In the genomic region with DNA sequence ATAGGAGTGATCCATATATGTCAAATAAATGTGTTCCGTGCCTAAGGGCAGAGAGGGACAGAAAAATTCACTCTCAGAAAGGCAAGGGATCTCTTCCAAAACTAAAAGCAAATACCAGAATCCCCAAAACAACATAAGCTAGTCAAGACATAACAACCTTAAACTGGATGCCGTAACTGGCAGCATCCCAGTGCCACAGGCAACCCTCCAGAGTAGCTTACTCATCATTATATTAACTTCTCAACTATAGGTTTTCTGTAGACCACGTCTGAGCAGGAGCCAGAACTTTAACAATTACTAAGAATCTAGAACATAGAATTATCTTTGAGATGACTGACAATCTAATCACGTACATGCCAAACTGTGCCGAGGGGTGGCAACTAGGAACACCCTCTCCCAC, we compare ENCODE assay signal across 18 mouse cellular contexts.
DNase-seq lines count a peak whose midpoint lies in the region.
"Had no signal": no experiment of that assay in that cellular context is flagged by ENCODE, and none has a peak within 500 bp of the region (broad histone marks: within the 10 kb centered on the region; RNA-seq: fewer than 3 reads in every experiment).

No protein-coding gene starts in this region.

- intact Hi-C loops in left cerebral cortex, postnatal 14 days (cut with DNase I) = no loop called here
- intact Hi-C loops in left cerebral cortex, postnatal 10 days (cut with DNase I) = no loop called here
- intact Hi-C loops in heart, postnatal 25 days (cut with DNase I) = loop anchor here (5.0 kb wide), 1 partner anchor 437 kb away; no protein-coding TSS in a partner anchor

- DNase-seq in left cerebral cortex, postnatal 14 days (ENCODE audit: low spot score in 2 of 2) = peak; percentile 13 to 22
- no peak for DNase-seq in left cerebral cortex, postnatal 10 days (ENCODE audit: extremely low spot score in 1 of 2, low spot score in 2 of 2)
- DNase-seq in right cerebral cortex, adult 2 months (ENCODE audit: low spot score in 2 of 2) = peak; percentile 15 to 25
- DNase-seq in right cerebral cortex, adult 18-20 months = no peak
- DNase-seq in right cerebral cortex, postnatal 25 days = peak; percentile 12
- no peak for DNase-seq in heart, postnatal 25 days (ENCODE audit: low spot score)
- DNase-seq in yolk sac, embryonic 10.5 days (ENCODE audit: low spot score) = no peak
- DNase-seq: adrenal gland, postnatal 10 days; B cell, adult 2 months; cerebellum, adult 11-12 months; cerebellum, adult 8-10 months; cerebellum, postnatal 10 days; cerebellum, postnatal 36 days; embryo, embryonic 11 days; gastrocnemius, adult 2 months; gastrocnemius, postnatal 14 days; heart, adult 11 months; heart, postnatal 36 days had no signal

Comparison
In these comparisons a context has a peak if more than half of its experiments do, and no peak if none do; other contexts are left out.
1. DNase-seq: peak in left cerebral cortex, postnatal 14 days (2 of 2), right cerebral cortex, adult 2 months (2 of 2) and right cerebral cortex, postnatal 25 days (single experiment); none in left cerebral cortex, postnatal 10 days (0 of 2), right cerebral cortex, adult 18-20 months (single experiment), heart, postnatal 25 days (single experiment) and yolk sac, embryonic 10.5 days (single experiment).